Mouse (Mus musculus) ES-Bruce4 (cell line): ENCODE data around the gene Igf1r.

Source experiments
- CTCF ChIP-seq: IDR thresholded peaks from one replicate; pipeline ENCODE4 v1.8.1; 2011; ENCODE audit warnings: low read depth, low read length
- EP300 ChIP-seq: IDR thresholded peaks from 2 replicates; pipeline ENCODE4 v1.6.1; 2011; ENCODE audit warnings: low read depth, low read length; ENCODE audit not compliant: insufficient read depth
- POLR2A ChIP-seq: IDR thresholded peaks from one replicate; pipeline ENCODE4 v1.8.1; 2011; ENCODE audit warnings: low read length; ENCODE audit not compliant: insufficient read depth

GRCm38 (mm10) chr7:68028167-68028566 lies 75.5 kb downstream of the Igf1r start:
- TF ChIP-seq EP300 (no peak), POLR2A (no peak), CTCF (no peak)
